Mouse (Mus musculus) liver, postnatal 0 days (tissue): ENCODE results near the gene Casp12. TPM values are rescaled to one million over a fixed set of nuclear protein-coding genes. Genes with fewer than 3 reads are reported as not detected.

ENCODE experiments used
- ATAC-seq: fragments of 200-750 bp; cut with Nextera tagmentation; 2 replicates; pipeline ENCODE4 v1.8.0; 2017; ENCODE audit warnings: mild to moderate bottlenecking, moderate library complexity
- DNase-seq: peaks from one replicate; pipeline ENCODE4 v3.0.0-alpha.2; 2016
- H3K27ac ChIP-seq: fragments of 300-500 bp; sonication (generic); 2 replicates; pipeline ENCODE4 v1.5.1; 2014; ENCODE audit warnings: antibody characterized with exemption, moderate library complexity, mild to moderate bottlenecking, low read depth
- H3K27me3 ChIP-seq: fragments of 300-500 bp; sonication (generic); 2 replicates; pipeline ENCODE4 v1.6.1; 2014; ENCODE audit warnings: low read length, control low read depth, mixed read lengths; ENCODE audit not compliant: insufficient read depth
- H3K36me3 ChIP-seq: fragments of 300-500 bp; sonication (generic); replicated peaks from 2 replicates; pipeline ENCODE4 v1.6.1; 2014; ENCODE audit warnings: mild to moderate bottlenecking, control low read depth, low read length, moderate library complexity, mixed read lengths; ENCODE audit not compliant: insufficient read depth
- H3K4me1 ChIP-seq: fragments of 300-500 bp; sonication (generic); 2 replicates; pipeline ENCODE4 v1.6.1; 2014; ENCODE audit warnings: antibody characterized with exemption, mild to moderate bottlenecking, control low read depth; ENCODE audit not compliant: insufficient read depth
- H3K4me2 ChIP-seq: fragments of 300-500 bp; sonication (generic); 2 replicates; pipeline ENCODE4 v1.6.1; 2014; ENCODE audit warnings: low read depth, mild to moderate bottlenecking, low read length, moderate library complexity, mixed read lengths
- H3K4me3 ChIP-seq: fragments of 300-500 bp; sonication (generic); 2 replicates; pipeline ENCODE4 v1.5.1; 2014; ENCODE audit warnings: low read depth, low read length
- H3K9ac ChIP-seq: fragments of 300-500 bp; sonication (generic); replicated peaks from 2 replicates; pipeline ENCODE4 v1.6.1; 2014; ENCODE audit warnings: mild to moderate bottlenecking, moderate library complexity
- H3K9me3 ChIP-seq: fragments of 300-500 bp; sonication (generic); 2 replicates; pipeline ENCODE4 v1.6.1; 2016; ENCODE audit warnings: mild to moderate bottlenecking, control low read depth, low read length, mixed read lengths
- CTCF ChIP-seq: sonication (generic); IDR thresholded peaks from 2 replicates; pipeline ENCODE4 v1.5.1; 2016; ENCODE audit warnings: antibody characterized with exemption, low read depth
- EP300 ChIP-seq: IDR thresholded peaks from 2 replicates; pipeline ENCODE4 v1.6.1; 2016; ENCODE audit warnings: antibody characterized with exemption, low read depth, mild to moderate bottlenecking
- WGBS: fragments of 180-500 bp; shearing (Covaris S2); extraction: QIAGEN DNeasy Blood & Tissue Kit; methylation state at CpG from one replicate; pipeline ENCODE4 v1.1.7; 2014; ENCODE audit not compliant: insufficient replicate concordance; 5-methylcytosine and 5-hydroxymethylcytosine counted together
- polyA plus RNA-seq: library from polyadenylated mRNA; unstranded; fragments of >200 nt; fragmentation: Nextera tagmentation; extraction: Ambion mirVana; gene quantifications from 2 replicates; pipeline ENCODE4 v1.2.1, GENCODE M21; 2015

Casp12 gene
- polyA plus RNA-seq, 1 experiment from 2014 or later: 1.2 TPM

- DNase-seq: no peak
- WGBS: 60% methylated on average over 4 of the region's 4 CpGs
- no peak for ATAC-seq
Measured at GRCm38 (mm10) chr9:5311435-5311834, 33.8 kb upstream of the Casp12 start.

GRCm38 (mm10) chr9:5328204-5328603 is 17.0 kb upstream of the Casp12 start:
- no peak for TF ChIP-seq EP300
- TF ChIP-seq CTCF: no peak
- H3K36me3 ChIP-seq: no peaks in the 10 kb centered on the region; the same call in 1 of the 2 replicates
- H3K4me2 ChIP-seq: no peak overlapping the region
- H3K27me3 ChIP-seq: no peaks in the 10 kb centered on the region
- H3K4me1 ChIP-seq: no peaks in the 10 kb centered on the region
- no peak overlapping the region for H3K4me3 ChIP-seq
- no peaks in the 10 kb centered on the region for H3K9me3 ChIP-seq
- WGBS: 43% methylated on average over 3 of the region's 3 CpGs
- no peak overlapping the region for H3K9ac ChIP-seq
- no peak for DNase-seq
- ATAC-seq: no peak
- no peak overlapping the region for H3K27ac ChIP-seq

More at GRCm38 (mm10) chr9:5311435-5311834, 33.8 kb upstream of the Casp12 start:
- H3K4me1 ChIP-seq: no peaks in the 10 kb centered on the region
- H3K9me3 ChIP-seq: no peaks in the 10 kb centered on the region
- no peak overlapping the region for H3K9ac ChIP-seq
- no peaks in the 10 kb centered on the region for H3K36me3 ChIP-seq
- H3K4me2 ChIP-seq: no peak overlapping the region
- no peak overlapping the region for H3K27ac ChIP-seq
- H3K4me3 ChIP-seq: no peak overlapping the region
- no peaks in the 10 kb centered on the region for H3K27me3 ChIP-seq
- TF ChIP-seq EP300 (no peak), CTCF (no peak)

GRCm38 (mm10) chr9:5332441-5332840 is 12.8 kb upstream of the Casp12 start:
- Histone ChIP-seq H3K27me3 (no peaks in the 10 kb centered on the region), H3K27ac (no peak overlapping the region), H3K4me3 (no peak overlapping the region), H3K9ac (no peak overlapping the region), H3K9me3 (no peaks in the 10 kb centered on the region), H3K4me2 (no peak overlapping the region), H3K36me3 (no peaks in the 10 kb centered on the region), H3K4me1 (no peaks in the 10 kb centered on the region)
- DNase-seq (no peak), ATAC-seq (no peak)
- no peak for TF ChIP-seq CTCF
- no peak for TF ChIP-seq EP300

- H3K9me3 ChIP-seq: no peaks in the 10 kb centered on the region
- no peak overlapping the region for H3K27ac ChIP-seq
- no peaks in the 10 kb centered on the region for H3K4me1 ChIP-seq
- no peak overlapping the region for H3K4me2 ChIP-seq
- no peaks in the 10 kb centered on the region for H3K36me3 ChIP-seq
- H3K9ac ChIP-seq: no peak overlapping the region
- no peak for DNase-seq
- ATAC-seq: no peak
- 64% methylated on average over 1 of the region's 1 CpGs for WGBS
- TF ChIP-seq EP300 (no peak), CTCF (no peak)
- no peak overlapping the region for H3K4me3 ChIP-seq
- H3K27me3 ChIP-seq: no peaks in the 10 kb centered on the region
Measured at GRCm38 (mm10) chr9:5333422-5333821, 11.8 kb upstream of the Casp12 start.

- no peak for ATAC-seq
Measured at GRCm38 (mm10) chr9:5343092-5343491, 2.1 kb upstream of the Casp12 start.

GRCm38 (mm10) chr9:5344090-5344489 is 1.1 kb upstream of the Casp12 start:
- Histone ChIP-seq H3K27me3 (no peaks in the 10 kb centered on the region), H3K36me3 (no peaks in the 10 kb centered on the region), H3K4me2 (no peak overlapping the region), H3K4me1 (no peaks in the 10 kb centered on the region), H3K27ac (no peak overlapping the region), H3K9ac (no peak overlapping the region), H3K9me3 (no peaks in the 10 kb centered on the region), H3K4me3 (no peak overlapping the region)
- WGBS: 70% methylated on average over 4 of the region's 4 CpGs
- ATAC-seq (no peak), DNase-seq (no peak)
- no peak for TF ChIP-seq EP300
- TF ChIP-seq CTCF: no peak

More at GRCm38 (mm10) chr9:5343092-5343491, 2.1 kb upstream of the Casp12 start:
- 48% methylated on average over 1 of the region's 1 CpGs for WGBS
- Histone ChIP-seq H3K4me3 (no peak overlapping the region), H3K27me3 (no peaks in the 10 kb centered on the region), H3K4me1 (no peaks in the 10 kb centered on the region), H3K9ac (no peak overlapping the region), H3K4me2 (no peak overlapping the region), H3K9me3 (no peaks in the 10 kb centered on the region), H3K27ac (no peak overlapping the region), H3K36me3 (no peaks in the 10 kb centered on the region)
- no peak for TF ChIP-seq CTCF
- TF ChIP-seq EP300: no peak
- no peak for DNase-seq

GRCm38 (mm10) chr9:5347381-5347780 is 2.2 kb downstream of the Casp12 start:
- 49% methylated on average over 4 of the region's 4 CpGs for WGBS
- DNase-seq (no peak), ATAC-seq (no peak)
- Histone ChIP-seq H3K4me1 (no peaks in the 10 kb centered on the region), H3K36me3 (no peaks in the 10 kb centered on the region), H3K4me3 (no peak overlapping the region), H3K9ac (no peak overlapping the region), H3K27me3 (no peaks in the 10 kb centered on the region), H3K9me3 (no peaks in the 10 kb centered on the region), H3K4me2 (no peak overlapping the region), H3K27ac (no peak overlapping the region)
- no peak for TF ChIP-seq CTCF
- TF ChIP-seq EP300: no peak
